Mouse (Mus musculus): Measurements from ENCODE around the gene Map2k1. TPM values are rescaled to one million over a fixed set of nuclear protein-coding genes. Genes with fewer than 3 reads are reported as not detected.

The Map2k1 gene
- polyA plus RNA-seq, 1 experiment from 2014 or later: 92.4 TPM

DNA sequence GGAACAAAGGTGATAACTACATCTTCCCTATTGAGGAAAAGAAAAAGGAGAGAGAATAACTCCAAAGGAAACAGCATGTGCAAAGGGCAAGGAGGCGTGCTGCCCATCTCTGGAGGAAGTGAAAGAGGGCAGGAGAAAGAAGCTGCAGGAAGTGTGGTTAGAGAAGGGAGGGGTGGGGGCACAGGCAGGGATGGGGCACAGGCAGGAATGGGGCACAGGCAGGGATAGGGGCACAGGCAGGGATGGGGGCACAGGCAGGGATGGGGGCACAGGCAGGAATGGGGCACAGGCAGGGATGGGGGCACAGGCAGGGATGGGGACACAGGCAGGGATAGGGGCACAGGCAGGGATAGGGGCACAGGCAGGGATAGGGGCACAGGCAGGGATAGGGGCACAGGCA, 4.1 kb downstream of the Map2k1 start:
- no peaks in the 10 kb centered on the region for H3K9me3 ChIP-seq (ENCODE audit: control insufficient read depth, low read length)
- H3K9ac ChIP-seq (ENCODE audit: low read length): no peak overlapping the region
- no peak overlapping the region for H3K4me3 ChIP-seq (ENCODE audit: control insufficient read depth in 1 of 2, insufficient read depth in 1 of 2, low read depth in 1 of 2, low read length in 2 of 2)
- no peak for ATAC-seq (ENCODE audit: insufficient number of reproducible peaks, insufficient read depth, low FRiP score, low read depth)
- no peak overlapping the region for H3K27ac ChIP-seq (replicated peaks in 1 of 2; ENCODE audit: control insufficient read depth in 1 of 2, insufficient read depth in 1 of 2, low read depth in 2 of 2, low read length in 2 of 2)
- peaks cover 2 to 16% of the 10 kb centered on the region in 2 experiments for H3K4me1 ChIP-seq (ENCODE audit: control insufficient read depth in 2 of 2, insufficient read depth in 2 of 2, low read length in 2 of 2)
- peaks cover 3% of the 10 kb centered on the region; the same call in 1 of the 2 replicates for H3K36me3 ChIP-seq (ENCODE audit: control insufficient read depth, insufficient read depth, low read length)
- no peak overlapping the region for H3K4me2 ChIP-seq (ENCODE audit: low read length)
- H3K27me3 ChIP-seq (ENCODE audit: control insufficient read depth, insufficient read depth, low read length): no peaks in the 10 kb centered on the region
- WGBS: 80% methylated on average over 1 of the region's 1 CpGs

GRCm38 (mm10) chr9:64242381-64242831, 11.0 kb downstream of the Map2k1 start:
- H3K27ac ChIP-seq (replicated peaks in 1 of 2; ENCODE audit: control insufficient read depth in 1 of 2, insufficient read depth in 1 of 2, low read depth in 2 of 2, low read length in 2 of 2): no peak overlapping the region
- WGBS: 67% methylated on average over 6 of the region's 6 CpGs
- no peaks in the 10 kb centered on the region for H3K27me3 ChIP-seq (ENCODE audit: control insufficient read depth, insufficient read depth, low read length)

DNA sequence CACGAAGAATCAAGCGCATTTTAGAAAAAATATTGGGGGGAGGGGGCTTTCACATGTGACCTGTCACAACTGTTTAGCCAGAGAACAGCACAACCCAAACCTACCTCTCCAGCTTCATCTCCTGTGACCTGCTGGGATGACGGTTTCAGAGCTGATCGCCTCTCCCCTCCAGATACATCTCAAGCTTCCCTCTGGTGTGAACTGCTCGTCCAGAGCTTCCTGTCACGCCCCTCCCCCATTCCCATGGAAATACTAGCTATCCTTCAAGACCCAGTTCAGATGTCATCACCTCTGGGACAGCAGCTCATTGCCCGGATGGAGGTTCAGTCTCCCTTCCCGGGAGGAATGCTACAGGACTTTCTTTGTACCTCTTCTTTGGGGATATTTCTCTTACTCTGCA, 12.8 kb downstream of the Map2k1 start:
- H3K9me3 ChIP-seq (ENCODE audit: control insufficient read depth, low read length): no peaks in the 10 kb centered on the region
- no peak; the same call in 1 of the 2 replicates for ATAC-seq (ENCODE audit: insufficient number of reproducible peaks, insufficient read depth, low FRiP score, low read depth)
- H3K4me2 ChIP-seq (ENCODE audit: low read length): peak overlapping the region; percentile 47
- H3K36me3 ChIP-seq (ENCODE audit: control insufficient read depth, insufficient read depth, low read length): peaks cover 5% of the 10 kb centered on the region; the same call in 1 of the 2 replicates
- H3K27ac ChIP-seq (replicated peaks in 1 of 2; ENCODE audit: control insufficient read depth in 1 of 2, insufficient read depth in 1 of 2, low read depth in 2 of 2, low read length in 2 of 2): peak overlapping the region; percentile 24 to 54; a peak in 3 of 4 replicates
- 9% methylated on average over 8 of the region's 8 CpGs for WGBS
- H3K4me1 ChIP-seq (ENCODE audit: control insufficient read depth in 2 of 2, insufficient read depth in 2 of 2, low read length in 2 of 2): peaks cover 6 to 10% of the 10 kb centered on the region in 2 experiments
- H3K4me3 ChIP-seq (ENCODE audit: control insufficient read depth in 1 of 2, insufficient read depth in 1 of 2, low read depth in 1 of 2, low read length in 2 of 2): peak overlapping the region in 1 of 2 experiments; percentile 17; a peak in 1 of 4 replicates
- H3K27me3 ChIP-seq (ENCODE audit: control insufficient read depth, insufficient read depth, low read length): no peaks in the 10 kb centered on the region
- peak overlapping the region; percentile 32 for H3K9ac ChIP-seq (ENCODE audit: low read length)

More at GRCm38 (mm10) chr9:64242381-64242831, 11.0 kb downstream of the Map2k1 start:
- no peak overlapping the region for H3K9ac ChIP-seq (ENCODE audit: low read length)
- no peak overlapping the region for H3K4me2 ChIP-seq (ENCODE audit: low read length)
- peaks cover 6 to 10% of the 10 kb centered on the region in 2 experiments for H3K4me1 ChIP-seq (ENCODE audit: control insufficient read depth in 2 of 2, insufficient read depth in 2 of 2, low read length in 2 of 2)
- no peak for ATAC-seq (ENCODE audit: insufficient number of reproducible peaks, insufficient read depth, low FRiP score, low read depth)
- no peak overlapping the region for H3K4me3 ChIP-seq (ENCODE audit: control insufficient read depth in 1 of 2, insufficient read depth in 1 of 2, low read depth in 1 of 2, low read length in 2 of 2)
- H3K36me3 ChIP-seq (ENCODE audit: control insufficient read depth, insufficient read depth, low read length): peaks cover 3% of the 10 kb centered on the region; the same call in 1 of the 2 replicates
- no peaks in the 10 kb centered on the region for H3K9me3 ChIP-seq (ENCODE audit: control insufficient read depth, low read length)

GRCm38 (mm10) chr9:64240116-64240515, 13.3 kb downstream of the Map2k1 start:
- H3K4me1 ChIP-seq (ENCODE audit: control insufficient read depth in 2 of 2, insufficient read depth in 2 of 2, low read length in 2 of 2): peaks cover 6 to 10% of the 10 kb centered on the region in 2 experiments
- H3K4me2 ChIP-seq (ENCODE audit: low read length): peak overlapping the region; percentile 47; the same call in 1 of the 2 replicates
- no peak for ATAC-seq (ENCODE audit: insufficient number of reproducible peaks, insufficient read depth, low FRiP score, low read depth)
- no peak overlapping the region for H3K4me3 ChIP-seq (ENCODE audit: control insufficient read depth in 1 of 2, insufficient read depth in 1 of 2, low read depth in 1 of 2, low read length in 2 of 2)
- no peaks in the 10 kb centered on the region for H3K9me3 ChIP-seq (ENCODE audit: control insufficient read depth, low read length)
- WGBS: 47% methylated on average over 2 of the region's 2 CpGs
- no peak overlapping the region for H3K27ac ChIP-seq (replicated peaks in 1 of 2; ENCODE audit: control insufficient read depth in 1 of 2, insufficient read depth in 1 of 2, low read depth in 2 of 2, low read length in 2 of 2)
- H3K9ac ChIP-seq (ENCODE audit: low read length): peak overlapping the region; percentile 32; the same call in 1 of the 2 replicates
- H3K27me3 ChIP-seq (ENCODE audit: control insufficient read depth, insufficient read depth, low read length): no peaks in the 10 kb centered on the region
- peaks cover 5% of the 10 kb centered on the region; the same call in 1 of the 2 replicates for H3K36me3 ChIP-seq (ENCODE audit: control insufficient read depth, insufficient read depth, low read length)

- Histone ChIP-seq H3K4me1 (ENCODE audit: control insufficient read depth in 2 of 2, insufficient read depth in 2 of 2, low read length in 2 of 2) (peaks cover 14 to 23% of the 10 kb centered on the region in 2 experiments), H3K4me3 (ENCODE audit: control insufficient read depth in 1 of 2, insufficient read depth in 1 of 2, low read depth in 1 of 2, low read length in 2 of 2) (no peak overlapping the region), H3K27me3 (ENCODE audit: control insufficient read depth, insufficient read depth, low read length) (no peaks in the 10 kb centered on the region), H3K36me3 (ENCODE audit: control insufficient read depth, insufficient read depth, low read length) (peaks cover 5% of the 10 kb centered on the region; the same call in 1 of the 2 replicates), H3K4me2 (ENCODE audit: low read length) (no peak overlapping the region), H3K27ac (replicated peaks in 1 of 2; ENCODE audit: control insufficient read depth in 1 of 2, insufficient read depth in 1 of 2, low read depth in 2 of 2, low read length in 2 of 2) (no peak overlapping the region), H3K9ac (ENCODE audit: low read length) (no peak overlapping the region), H3K9me3 (ENCODE audit: control insufficient read depth, low read length) (no peaks in the 10 kb centered on the region)
- no peak for ATAC-seq (ENCODE audit: insufficient number of reproducible peaks, insufficient read depth, low FRiP score, low read depth)
- WGBS: 96% methylated on average over 7 of the region's 7 CpGs
Measured at GRCm38 (mm10) chr9:64236056-64236455, 17.4 kb downstream of the Map2k1 start.

DNA sequence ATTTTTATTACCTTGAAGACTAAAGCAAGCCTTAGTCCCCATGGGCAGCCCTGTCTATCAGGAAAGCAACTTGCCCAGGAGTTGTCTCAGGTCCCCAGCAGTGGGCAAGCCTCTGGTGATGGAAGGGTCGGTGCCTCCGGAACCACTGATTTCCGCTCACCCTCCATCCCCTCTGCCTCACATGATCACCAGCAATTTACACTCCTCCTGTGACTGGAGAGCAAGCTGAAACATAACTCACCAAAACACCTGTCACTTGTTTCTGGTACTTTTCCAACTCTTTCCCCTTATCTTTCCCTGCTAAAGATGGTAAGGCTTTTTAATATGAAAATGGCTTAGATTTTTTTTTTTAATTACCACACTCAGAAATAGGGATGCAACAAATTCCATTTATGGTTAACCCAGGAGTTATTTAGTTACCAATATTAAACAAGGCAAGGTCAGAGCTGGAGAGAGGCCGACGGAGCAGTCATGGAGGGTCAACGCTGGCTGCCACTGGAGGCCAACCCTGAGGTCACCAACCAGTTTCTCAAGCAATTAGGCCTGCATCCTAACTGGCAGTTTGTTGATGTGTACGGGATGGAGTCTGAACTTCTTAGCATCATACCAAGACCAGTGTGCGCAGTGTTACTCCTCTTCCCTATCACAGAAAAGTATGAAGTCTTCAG, 18.5 kb downstream of the Map2k1 start, which contains the start of gene Uchl4:
Gene Uchl4 (plus strand): TSS at position 434 of the 668 bp plus-strand sequence.
- no peaks in the 10 kb centered on the region for H3K9me3 ChIP-seq (ENCODE audit: control insufficient read depth, low read length)
- no peak for ATAC-seq (ENCODE audit: insufficient number of reproducible peaks, insufficient read depth, low FRiP score, low read depth)
- 91% methylated on average over 8 of the region's 8 CpGs for WGBS
- H3K9ac ChIP-seq (ENCODE audit: low read length): no peak within 1 kb of the TSS
- H3K27ac ChIP-seq (replicated peaks in 1 of 2; ENCODE audit: control insufficient read depth in 1 of 2, insufficient read depth in 1 of 2, low read depth in 2 of 2, low read length in 2 of 2): peak within 1 kb of the TSS in 1 of 2 experiments; percentile 39; a peak in 1 of 4 replicates
- H3K4me2 ChIP-seq (ENCODE audit: low read length): no peak within 1 kb of the TSS
- H3K4me1 ChIP-seq (ENCODE audit: control insufficient read depth in 2 of 2, insufficient read depth in 2 of 2, low read length in 2 of 2): peaks cover 9 to 21% of the 10 kb centered on the region in 2 experiments
- no peak within 1 kb of the TSS for H3K4me3 ChIP-seq (ENCODE audit: control insufficient read depth in 1 of 2, insufficient read depth in 1 of 2, low read depth in 1 of 2, low read length in 2 of 2)
- peaks cover 5% of the 10 kb centered on the region; the same call in 1 of the 2 replicates for H3K36me3 ChIP-seq (ENCODE audit: control insufficient read depth, insufficient read depth, low read length)
- H3K27me3 ChIP-seq (ENCODE audit: control insufficient read depth, insufficient read depth, low read length): no peaks in the 10 kb centered on the region

- H3K27ac ChIP-seq (replicated peaks in 1 of 2; ENCODE audit: control insufficient read depth in 1 of 2, insufficient read depth in 1 of 2, low read depth in 2 of 2, low read length in 2 of 2): no peak overlapping the region
- no peak for ATAC-seq (ENCODE audit: insufficient number of reproducible peaks, insufficient read depth, low FRiP score, low read depth)
- WGBS: 82% methylated on average over 5 of the region's 5 CpGs
Measured at GRCm38 (mm10) chr9:64233656-64234055, 19.8 kb downstream of the Map2k1 start.

More at GRCm38 (mm10) chr9:64233656-64234055, 19.8 kb downstream of the Map2k1 start:
- no peaks in the 10 kb centered on the region for H3K9me3 ChIP-seq (ENCODE audit: control insufficient read depth, low read length)
- H3K4me1 ChIP-seq (ENCODE audit: control insufficient read depth in 2 of 2, insufficient read depth in 2 of 2, low read length in 2 of 2): peaks cover 9 to 23% of the 10 kb centered on the region in 2 experiments
- H3K9ac ChIP-seq (ENCODE audit: low read length): no peak overlapping the region
- no peak overlapping the region for H3K4me3 ChIP-seq (ENCODE audit: control insufficient read depth in 1 of 2, insufficient read depth in 1 of 2, low read depth in 1 of 2, low read length in 2 of 2)
- H3K36me3 ChIP-seq (ENCODE audit: control insufficient read depth, insufficient read depth, low read length): peaks cover 5% of the 10 kb centered on the region; the same call in 1 of the 2 replicates
- H3K27me3 ChIP-seq (ENCODE audit: control insufficient read depth, insufficient read depth, low read length): no peaks in the 10 kb centered on the region
- no peak overlapping the region for H3K4me2 ChIP-seq (ENCODE audit: low read length)
